Mouse (Mus musculus) C2C12 (cell line): ENCODE results near the gene Mtx1. TPM values are rescaled to one million over a fixed set of nuclear protein-coding genes. Genes with fewer than 3 reads are reported as not detected.

Source experiments
- H3K27me3 ChIP-seq: one replicate; pipeline ENCODE4 v1.6.1; 2011; ENCODE audit not compliant: control insufficient read depth, insufficient read depth, insufficient read length
- H3K36me3 ChIP-seq: one replicate; pipeline ENCODE4 v1.6.1; 2011; ENCODE audit not compliant: control insufficient read depth, insufficient read depth
- H3K4me3 ChIP-seq: one replicate; pipeline ENCODE4 v1.5.1; 2011; ENCODE audit warnings: mild to moderate bottlenecking, control low read depth; ENCODE audit not compliant: poor library complexity, insufficient read depth, severe bottlenecking
- H3K79me2 ChIP-seq: one replicate; pipeline ENCODE4 v1.6.1; 2011; ENCODE audit not compliant: control insufficient read depth, insufficient read depth
- H3K79me3 ChIP-seq: one replicate; pipeline ENCODE4 v1.6.1; 2011; ENCODE audit warnings: low read depth, control low read depth
- H3ac ChIP-seq: one replicate; pipeline ENCODE3; 2011; ENCODE audit warnings: low read depth; ENCODE audit not compliant: control insufficient read depth, insufficient read length
- CEBPB ChIP-seq: IDR thresholded peaks from one replicate; pipeline ENCODE4 v1.6.1; 2011; ENCODE audit warnings: low read depth, mild to moderate bottlenecking, control low read depth, moderate library complexity
- CTCF ChIP-seq: IDR thresholded peaks from one replicate; pipeline ENCODE4 v1.5.1; 2011; ENCODE audit not compliant: control insufficient read depth, insufficient read depth, insufficient read length
- FOSL1 ChIP-seq: IDR thresholded peaks from one replicate; pipeline ENCODE4 v1.8.0; 2011; ENCODE audit warnings: mild to moderate bottlenecking, low read length; ENCODE audit not compliant: poor library complexity, insufficient read depth, severe bottlenecking
- MAX ChIP-seq: IDR thresholded peaks from one replicate; pipeline ENCODE4 v1.6.1; 2011; ENCODE audit warnings: mild to moderate bottlenecking, control low read depth
- MYOD1 ChIP-seq: IDR thresholded peaks from one replicate; pipeline ENCODE4 v1.6.1; 2011; ENCODE audit warnings: low read depth; ENCODE audit not compliant: control insufficient read depth, insufficient read length
- MYOG ChIP-seq: IDR thresholded peaks from one replicate; pipeline ENCODE4 v1.6.1; 2011; ENCODE audit not compliant: control insufficient read depth, insufficient read length; ENCODE audit errors: extremely low read depth
- USF1 ChIP-seq: IDR thresholded peaks from one replicate; pipeline ENCODE4 v1.6.1; 2011; ENCODE audit warnings: low read depth, mild to moderate bottlenecking, control low read depth, moderate library complexity
- long read RNA-seq, 2 experiments: library from polyadenylated mRNA; unstranded; transcript quantifications; one replicate each; pipeline ENCODE4 v2.0.0; 2019 to 2020
- polyA plus RNA-seq: library from polyadenylated mRNA; unstranded; fragments of >200 nt; fragmentation: generic; extraction: Trizol; gene quantifications from one replicate; pipeline ENCODE4 v1.2.1, GENCODE M21; 2012; ENCODE audit warnings: missing spikeins

Mtx1 gene
- 248 TPM for polyA plus RNA-seq
- long read RNA-seq, experiment 1, transcript Mtx1-201 (8 exons, 1,617 nt), result major isoform, 47 of 57 reads
- long read RNA-seq, experiment 1, partial matches to known transcripts, result 6 of 57 reads
- long read RNA-seq, experiment 1, other reads (novel, unspliced or antisense), result 2 of 57 reads
- long read RNA-seq, experiment 2, transcript Mtx1-201 (8 exons, 1,617 nt), result major isoform, 39 of 45 reads
- long read RNA-seq, experiment 2, partial matches to known transcripts, result 2 of 45 reads
- long read RNA-seq, experiment 2, other reads (novel, unspliced or antisense), result 3 of 45 reads

DNA sequence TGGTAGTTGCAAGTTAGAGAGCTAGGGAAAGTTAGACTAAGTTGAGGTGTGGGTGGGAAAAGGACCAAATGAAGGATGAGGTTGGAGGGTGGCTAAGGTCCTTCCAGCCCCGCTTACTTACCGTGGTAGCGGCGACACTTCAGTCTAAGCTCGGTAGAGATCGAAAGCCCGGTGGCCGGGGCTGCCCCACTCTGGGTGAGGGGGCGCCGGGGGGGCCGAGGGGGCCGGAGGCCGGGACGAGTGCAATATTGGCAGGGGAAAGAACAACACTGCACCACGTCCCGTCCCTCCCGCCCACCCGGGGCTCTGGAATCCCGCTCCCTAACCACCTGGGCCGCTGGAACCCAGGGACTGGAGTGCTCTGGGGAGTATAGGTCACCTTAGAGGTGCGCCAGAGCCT, at the start of gene Mtx1:
Gene Mtx1, minus strand, starts transcription at position 189 of the 400 bp plus-strand sequence.
- TF ChIP-seq USF1, result no peak
- TF ChIP-seq CEBPB, result no peak
- no peak for TF ChIP-seq FOSL1
- no peak for TF ChIP-seq MYOD1
- TF ChIP-seq MYOG, result no peak
- TF ChIP-seq CTCF, result no peak
- TF ChIP-seq MAX, result no peak
- Histone ChIP-seq H3K27me3 (no peaks in the 10 kb centered on the region), H3ac (no peak within 1 kb of the TSS), H3K36me3 (no peaks in the 10 kb centered on the region), H3K79me2 (no peaks in the 10 kb centered on the region), H3K4me3 (no peak within 1 kb of the TSS), H3K79me3 (no peaks in the 10 kb centered on the region)

DNA sequence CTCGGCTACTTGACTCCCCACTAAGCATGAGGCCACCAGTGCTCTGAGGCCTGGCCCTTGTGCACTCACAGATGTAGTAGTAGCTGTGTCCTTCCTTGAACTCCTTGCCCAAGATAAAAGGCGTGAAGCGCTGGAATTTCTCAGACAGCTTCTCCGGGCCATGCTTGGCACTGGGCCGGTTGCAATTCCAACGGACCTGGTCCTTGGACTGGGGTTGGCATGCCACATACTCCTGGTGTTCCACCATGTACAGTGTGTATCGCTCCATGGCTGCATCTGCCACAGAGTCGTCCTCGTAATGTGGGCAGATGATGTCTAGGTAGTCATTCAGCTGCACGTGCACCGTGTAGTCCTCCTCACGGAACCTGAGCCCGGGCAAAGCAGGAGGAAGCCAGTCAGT, 49.2 kb upstream of the Mtx1 start:
- no peak overlapping the region for H3K4me3 ChIP-seq
- H3ac ChIP-seq, result no peak overlapping the region
- H3K36me3 ChIP-seq, result peaks cover 21% of the 10 kb centered on the region
- no peaks in the 10 kb centered on the region for H3K27me3 ChIP-seq
- H3K79me2 ChIP-seq, result peaks cover 32% of the 10 kb centered on the region
- TF ChIP-seq MAX (no peak), CEBPB (no peak), MYOD1 (no peak), FOSL1 (no peak), MYOG (no peak), USF1 (no peak), CTCF (no peak)
- H3K79me3 ChIP-seq, result peaks cover 12% of the 10 kb centered on the region

DNA sequence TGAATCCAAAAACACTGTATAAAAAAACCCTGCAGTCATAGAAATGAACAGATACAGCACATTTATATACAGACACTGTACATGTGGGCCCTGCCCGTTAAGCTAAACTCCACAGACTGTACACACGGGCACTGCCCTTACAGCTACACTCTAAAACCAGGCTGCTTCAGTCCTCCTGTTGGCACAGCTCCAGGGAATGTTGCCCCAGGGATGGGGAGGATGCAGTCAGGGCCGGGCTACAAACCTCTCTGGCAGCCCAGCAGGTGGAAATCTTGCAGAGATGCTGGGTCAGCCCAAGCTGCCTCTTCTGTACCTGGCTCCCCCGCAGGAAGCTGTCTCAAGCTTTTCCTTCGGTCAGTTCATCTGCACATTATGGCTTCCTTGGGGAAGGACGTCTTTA, 44.9 kb upstream of the Mtx1 start:
- Histone ChIP-seq H3K36me3 (peaks cover 29% of the 10 kb centered on the region), H3K4me3 (no peak overlapping the region), H3K27me3 (no peaks in the 10 kb centered on the region), H3K79me3 (peaks cover 7% of the 10 kb centered on the region), H3ac (no peak overlapping the region), H3K79me2 (peaks cover 40% of the 10 kb centered on the region)
- TF ChIP-seq MYOG (no peak), MAX (no peak), CEBPB (no peak), CTCF (no peak), USF1 (no peak), MYOD1 (no peak), FOSL1 (no peak)

DNA sequence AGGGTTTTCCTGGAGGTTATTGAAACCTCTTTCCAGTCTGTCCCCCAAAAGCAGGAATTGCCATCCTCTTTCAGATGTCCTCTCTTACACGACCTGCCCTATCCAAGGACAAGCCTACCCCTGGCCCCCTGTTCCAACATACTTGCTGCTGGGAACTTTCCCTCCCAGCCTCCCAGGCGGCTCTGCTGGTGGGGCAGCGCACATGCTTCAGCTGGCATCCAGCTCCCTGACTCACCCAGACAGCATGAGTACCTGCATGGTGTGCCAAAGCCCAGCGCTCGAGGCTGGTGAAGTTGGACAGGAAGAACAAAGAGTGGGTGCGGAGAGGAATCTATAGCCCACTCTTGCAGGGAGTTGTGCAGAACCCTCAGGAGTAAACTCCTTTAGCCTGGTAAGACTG, 44.0 kb upstream of the Mtx1 start:
- H3K79me2 ChIP-seq, result peaks cover 38% of the 10 kb centered on the region
- no peak overlapping the region for H3K4me3 ChIP-seq
- no peak overlapping the region for H3ac ChIP-seq
- H3K36me3 ChIP-seq, result peaks cover 29% of the 10 kb centered on the region
- peak; percentile 95 for TF ChIP-seq MAX
- TF ChIP-seq FOSL1, result no peak
- peaks cover 8% of the 10 kb centered on the region for H3K79me3 ChIP-seq
- H3K27me3 ChIP-seq, result no peaks in the 10 kb centered on the region

DNA sequence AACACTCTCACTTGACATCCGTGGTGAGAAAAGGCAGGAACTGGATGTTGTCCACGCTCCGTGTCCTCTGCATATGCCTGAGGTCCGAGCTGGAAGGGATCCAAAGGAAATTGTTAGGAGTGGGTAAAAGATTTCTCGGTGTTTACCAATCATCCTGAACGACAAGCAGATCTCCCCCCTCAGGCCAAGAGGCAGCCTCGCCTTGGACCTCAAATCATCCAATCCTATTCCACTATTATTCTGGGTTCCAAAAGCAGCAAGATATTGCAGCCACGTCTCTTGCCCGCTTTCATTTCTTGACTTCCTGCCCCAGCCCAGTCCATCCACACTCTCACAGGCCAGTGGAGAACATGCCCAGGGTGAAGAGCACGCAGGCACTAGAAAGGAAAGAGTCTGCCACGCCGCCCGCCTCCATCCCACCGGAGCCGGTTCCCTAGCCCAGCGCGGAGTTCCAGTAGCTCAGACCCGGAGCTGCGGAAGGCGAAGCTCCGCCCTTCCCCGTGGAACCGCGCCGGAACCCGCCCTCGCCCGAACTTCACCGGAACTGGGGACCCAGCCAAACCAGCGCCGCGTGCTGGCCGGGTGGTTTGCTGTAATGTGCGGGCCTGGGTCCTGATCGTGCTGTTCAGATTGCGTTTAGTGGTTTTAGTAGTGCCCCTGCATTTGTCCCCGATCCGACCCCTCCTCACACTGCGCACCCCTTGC, 43.3 kb upstream of the Mtx1 start, which contains the start of gene Slc50a1:
Gene Slc50a1, minus strand, starts transcription at position 520 of the 705 bp plus-strand sequence.
- Histone ChIP-seq H3K36me3 (peaks cover 25% of the 10 kb centered on the region), H3K79me2 (peaks cover 36% of the 10 kb centered on the region), H3K79me3 (peaks cover 8% of the 10 kb centered on the region), H3K27me3 (no peaks in the 10 kb centered on the region), H3ac (peak within 1 kb of the TSS; percentile 83), H3K4me3 (peak within 1 kb of the TSS; percentile 41)
- TF ChIP-seq MYOG (no peak), CTCF (peak; percentile 52), MAX (peak; percentile 82)

DNA sequence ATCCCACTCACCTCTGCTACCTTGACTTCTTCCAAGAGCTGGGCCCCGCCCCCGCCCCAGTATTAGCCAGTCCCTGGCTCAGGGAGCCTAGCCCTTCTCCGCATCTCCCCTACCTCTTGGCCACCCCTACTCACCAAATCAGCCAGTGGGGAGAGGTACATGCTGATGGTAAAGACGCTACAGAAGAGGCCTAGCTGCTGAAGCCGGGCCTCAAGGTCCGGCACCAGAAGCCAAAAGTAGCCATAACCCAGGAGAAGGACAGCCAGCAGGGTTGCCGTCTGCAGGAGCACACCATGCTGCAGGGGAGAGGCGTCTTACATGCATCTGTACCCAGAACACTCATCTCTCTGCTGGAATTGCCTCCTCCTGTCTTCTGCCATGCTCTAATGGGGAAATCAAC, 42.0 kb upstream of the Mtx1 start:
- Histone ChIP-seq H3K4me3 (no peak overlapping the region), H3K79me3 (peaks cover 8% of the 10 kb centered on the region), H3ac (no peak overlapping the region), H3K36me3 (peaks cover 20% of the 10 kb centered on the region), H3K79me2 (peaks cover 36% of the 10 kb centered on the region), H3K27me3 (no peaks in the 10 kb centered on the region)
- TF ChIP-seq FOSL1 (no peak), MYOD1 (no peak), USF1 (no peak), MAX (no peak), MYOG (no peak), CTCF (no peak), CEBPB (no peak)
